Mouse (Mus musculus) heart, adult 8-10 months (tissue): Measurements from ENCODE around the gene Tns2. TPM values are rescaled to one million over a fixed set of nuclear protein-coding genes. Genes with fewer than 3 reads are reported as not detected.
"Not testable (repeated sequence)": the region's sequence is repeated elsewhere in the genome, so short reads cannot be mapped to it uniquely, and the experiment has no call there.

Experiments
- DNase-seq: peaks from one replicate; pipeline ENCODE4 v3.0.0; 2022; ENCODE audit warnings: low spot score
- total RNA-seq, 4 experiments: library from RNA; stranded (reverse); gene quantifications; 2 replicates each; pipeline ENCODE4 v1.2.4; 2022

Gene Tns2
- total RNA-seq, 4 experiments from 2014 or later, result 123 to 146 (median 133) TPM

DNA sequence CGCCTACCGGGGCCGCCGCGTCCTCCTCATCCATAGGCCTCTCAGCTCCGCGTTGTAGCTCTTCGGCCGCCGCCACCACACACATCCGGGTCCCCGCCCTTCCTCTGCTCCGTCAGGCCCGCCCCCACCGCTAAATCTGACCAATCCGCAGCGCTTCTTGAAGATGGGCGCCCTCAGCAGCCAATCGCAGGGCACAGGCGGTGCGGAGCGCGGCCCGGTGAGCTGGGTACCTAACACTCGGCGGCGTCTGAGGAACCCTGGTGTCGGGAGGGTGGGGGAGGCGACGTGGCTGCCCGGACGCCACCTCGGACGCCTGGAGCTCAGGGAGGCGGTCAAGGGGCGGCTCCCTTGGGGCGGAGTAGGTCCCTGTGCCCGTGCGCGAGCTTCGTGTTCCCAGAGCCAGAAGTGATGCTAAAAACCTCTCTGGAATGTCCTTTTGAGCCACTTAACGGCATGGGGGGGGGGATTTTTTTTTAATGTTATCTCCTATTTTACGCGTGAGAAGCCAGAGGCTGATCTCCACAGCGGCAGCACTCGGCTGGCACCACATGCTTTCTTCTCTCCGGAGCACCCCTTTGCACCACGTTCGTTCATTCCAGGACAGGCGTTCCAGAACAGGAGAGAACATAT is 36.0 kb downstream of the Tns2 start, which contains the start of gene Spryd3:
Spryd3 (minus strand) TSS at position 106 of the 630 bp plus-strand sequence.
- peak; percentile 98 for DNase-seq

DNA sequence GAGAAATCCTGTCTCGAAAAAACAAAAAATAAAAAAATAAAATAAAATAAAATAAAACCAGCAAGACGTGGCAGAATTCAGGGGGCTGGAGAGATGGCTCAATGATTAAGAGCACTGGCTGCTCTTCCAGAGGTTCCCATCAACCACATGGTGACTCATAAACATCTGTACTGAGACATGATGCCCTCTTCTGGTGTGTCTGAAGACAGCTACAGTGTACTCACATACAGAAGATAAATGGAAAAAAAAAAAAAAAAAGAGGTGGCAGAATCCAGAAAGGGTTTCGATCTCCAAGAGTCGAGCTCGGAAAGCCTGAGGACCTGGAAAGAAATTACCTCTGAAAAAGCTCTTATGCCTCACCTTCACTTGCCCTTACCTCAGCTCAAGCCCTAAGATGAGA is 40.9 kb downstream of the Tns2 start:
- no peak for DNase-seq

DNA sequence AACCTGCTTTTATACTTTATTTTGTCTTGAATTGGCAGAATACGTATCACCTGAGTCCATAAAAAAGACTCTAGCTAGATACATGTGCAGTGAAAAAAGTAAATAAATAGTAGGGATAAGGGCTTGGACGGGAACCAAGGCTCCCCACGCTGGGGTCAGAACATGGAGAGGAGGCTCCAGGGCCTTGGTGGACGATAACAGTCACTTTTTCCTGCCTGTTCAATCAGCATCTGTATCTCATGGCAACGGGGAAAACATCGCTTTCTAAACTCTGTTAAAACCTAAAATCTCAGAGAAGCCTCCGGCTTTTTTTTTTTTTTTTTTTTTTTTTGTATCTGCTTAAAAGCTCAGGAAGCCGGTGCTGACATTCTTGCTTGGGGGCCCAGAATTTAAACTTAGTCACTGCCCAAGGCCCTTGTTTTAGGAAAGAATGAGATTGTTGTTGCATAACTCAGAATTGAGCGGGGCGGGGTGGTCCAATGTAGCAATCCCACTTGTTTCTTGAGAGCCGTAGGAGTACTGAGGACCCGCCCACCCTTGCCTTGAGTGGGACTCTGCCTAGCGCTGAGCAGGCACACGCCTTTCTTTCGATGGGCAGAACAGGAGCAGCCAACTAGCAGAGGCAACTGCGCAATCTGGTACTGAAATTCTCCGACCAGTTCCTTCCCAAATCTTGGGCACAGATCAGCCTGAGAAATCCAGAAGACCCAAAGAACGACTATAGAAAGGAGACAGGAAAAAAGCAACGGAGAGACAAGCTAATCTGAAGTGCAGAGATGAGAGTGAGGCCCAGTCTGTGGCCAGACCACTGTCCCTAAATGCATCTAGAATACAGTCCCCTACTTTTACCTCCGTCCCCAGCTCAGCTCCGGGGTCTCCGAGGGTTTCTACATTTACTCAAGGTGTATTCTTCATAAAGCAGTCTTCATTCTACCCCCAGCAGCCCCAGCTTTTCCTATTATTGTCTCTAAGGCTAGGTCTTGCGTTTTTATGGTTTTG is 43.0 kb downstream of the Tns2 start:
- DNase-seq, result no peak

DNA sequence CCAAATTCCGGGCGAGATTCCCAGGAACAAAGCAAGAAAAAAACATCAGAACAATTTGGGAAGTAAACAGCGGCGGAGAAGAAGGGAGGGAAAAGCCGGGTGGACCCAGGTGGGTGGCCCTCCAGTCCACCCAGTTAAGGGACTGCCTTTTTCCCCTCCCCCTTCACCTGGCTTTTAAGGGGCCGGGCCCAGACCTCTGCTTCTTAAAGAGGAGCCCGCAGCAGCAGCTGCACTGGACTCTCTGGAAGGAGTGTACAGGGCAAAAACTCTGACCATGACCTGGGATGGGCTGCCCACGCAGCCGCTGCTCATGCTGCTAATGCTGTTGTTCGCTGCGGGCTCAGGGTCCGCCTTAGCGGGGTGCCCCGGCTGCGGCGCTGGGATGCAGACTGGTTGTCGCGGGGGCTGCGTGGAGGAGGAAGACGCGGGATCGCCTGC is 44.1 kb downstream of the Tns2 start, which contains the start of gene Igfbp6:
Igfbp6 (plus strand) TSS at position 89 of the 438 bp plus-strand sequence.
- no peak for DNase-seq

DNA sequence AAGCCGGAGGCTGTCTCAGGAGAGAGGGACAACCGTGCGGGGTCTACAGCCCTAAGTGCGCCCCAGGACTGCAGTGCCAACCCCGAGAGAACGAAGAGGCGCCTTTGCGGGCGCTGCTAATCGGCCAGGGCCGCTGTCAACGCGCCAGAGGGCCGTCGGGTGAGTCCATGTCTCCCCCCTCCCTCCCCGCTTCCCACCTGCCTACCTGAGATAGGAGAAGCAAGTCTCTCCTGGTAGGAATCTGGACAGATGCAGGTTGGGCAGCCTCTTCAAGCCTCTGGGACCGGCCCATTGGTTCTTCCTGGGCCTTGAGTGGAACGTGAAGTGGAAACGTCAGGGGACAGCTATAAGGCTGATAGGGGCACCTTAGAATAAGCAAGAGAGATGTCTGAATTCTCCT is 44.5 kb downstream of the Tns2 start:
- no peak for DNase-seq

DNA sequence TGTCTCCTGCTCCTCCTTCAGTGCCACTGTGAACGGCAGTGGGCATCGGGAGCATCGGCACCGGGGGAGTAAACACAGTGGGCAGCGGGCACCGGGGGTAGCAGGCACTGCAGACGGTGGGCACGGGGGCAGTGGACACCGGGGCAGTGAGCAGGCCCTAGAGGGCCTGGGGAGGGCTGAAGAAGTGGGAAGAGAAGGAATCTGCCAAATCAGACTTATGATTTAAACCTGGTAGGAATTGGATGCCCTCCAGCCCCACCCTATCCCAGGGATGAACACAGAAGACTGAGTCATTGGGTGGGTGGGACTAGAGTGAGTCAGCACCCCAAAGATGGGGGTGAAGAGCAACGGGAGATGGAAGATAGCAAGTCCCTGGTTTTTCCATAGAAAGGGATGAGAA is 45.1 kb downstream of the Tns2 start:
- no peak for DNase-seq

DNA sequence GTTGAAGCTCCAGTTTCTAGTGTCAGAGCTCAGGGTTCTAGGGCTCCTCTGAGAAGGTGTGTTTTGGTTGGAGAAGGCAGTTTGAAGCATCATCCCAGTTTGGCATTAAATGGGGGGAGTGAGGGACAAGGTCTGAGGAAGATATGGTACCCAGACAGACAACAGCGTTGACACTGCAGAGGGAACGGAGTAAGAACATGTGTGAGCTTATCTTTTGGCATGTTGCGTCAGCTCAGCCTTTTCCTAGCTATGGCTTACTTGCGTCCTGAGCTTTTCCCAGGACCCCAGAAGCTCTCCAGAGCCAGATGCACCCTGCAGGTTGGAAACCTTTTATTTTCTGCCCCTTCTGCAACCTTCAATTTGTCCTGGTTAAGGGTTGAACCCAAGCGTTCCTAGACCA is 45.9 kb downstream of the Tns2 start:
- no peak for DNase-seq

DNA sequence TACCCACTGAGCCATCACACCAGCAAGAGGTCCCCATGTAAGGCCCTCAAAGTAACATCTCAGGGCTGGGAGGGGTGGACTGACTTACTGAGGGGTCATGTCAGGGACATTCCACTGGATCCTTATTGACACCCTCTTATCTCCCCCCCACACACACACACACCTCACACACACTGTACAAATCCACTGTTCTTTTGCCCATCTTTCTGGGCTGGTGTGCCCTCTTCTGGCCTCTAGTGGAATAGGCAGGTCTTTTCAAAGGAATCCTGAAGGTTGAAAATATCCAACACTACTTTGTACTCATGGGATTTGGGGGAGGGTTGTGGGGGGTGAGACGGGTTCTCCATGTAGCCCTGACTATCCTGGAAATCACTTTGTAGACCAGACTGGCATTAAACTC is 46.7 kb downstream of the Tns2 start:
- no peak for DNase-seq

DNA sequence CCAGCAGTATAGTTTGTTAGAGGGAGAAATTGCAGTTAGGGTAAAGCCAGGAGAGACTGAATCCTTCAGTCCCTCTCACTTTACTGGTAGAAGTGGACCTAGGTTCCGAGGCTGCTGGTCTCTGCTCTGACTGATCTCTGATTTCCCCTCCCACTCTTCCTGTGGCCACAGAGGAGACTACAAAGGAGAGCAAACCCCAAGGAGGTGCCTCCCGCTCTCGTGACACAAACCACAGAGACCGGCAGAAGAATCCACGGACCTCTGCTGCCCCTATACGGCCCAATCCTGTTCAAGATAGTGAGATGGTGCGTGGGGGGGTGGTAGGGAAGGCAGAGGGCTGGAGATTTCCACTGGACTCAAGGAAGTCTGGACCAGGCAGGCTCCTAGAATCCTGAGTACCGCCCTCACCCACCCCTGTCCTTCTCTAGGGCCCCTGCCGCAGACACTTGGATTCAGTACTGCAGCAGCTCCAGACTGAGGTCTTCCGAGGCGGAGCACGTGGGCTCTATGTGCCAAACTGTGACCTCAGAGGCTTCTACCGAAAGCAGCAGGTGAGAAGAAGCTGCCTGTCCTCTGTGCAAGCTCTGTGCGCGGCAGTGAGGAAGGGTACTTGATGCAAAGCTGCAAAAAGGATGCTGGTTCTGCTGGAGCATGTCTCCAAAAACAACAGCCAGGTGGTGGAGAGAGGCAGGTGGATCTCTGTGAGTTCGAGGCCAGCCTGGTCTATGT is 47.6 kb downstream of the Tns2 start:
- DNase-seq, result no peak

DNA sequence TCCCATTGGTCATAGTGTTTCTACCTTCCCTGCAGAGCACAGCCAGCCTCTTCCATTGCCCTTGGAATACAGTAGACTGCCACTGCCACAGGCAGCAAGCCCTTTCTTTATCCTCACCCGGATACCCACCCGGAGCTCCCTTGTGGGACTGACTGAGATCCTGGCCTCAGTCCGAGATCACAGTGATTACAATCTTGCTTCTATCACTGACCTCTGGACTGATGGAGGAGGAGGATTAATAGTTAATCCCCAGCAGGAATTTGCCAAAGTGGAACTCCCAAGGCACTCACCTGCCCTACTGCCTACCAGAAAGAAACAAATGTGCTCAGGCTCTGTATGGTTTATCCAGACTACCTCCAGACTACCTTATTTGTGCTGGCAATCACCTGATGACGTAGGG is 49.3 kb downstream of the Tns2 start:
- no peak for DNase-seq

DNA sequence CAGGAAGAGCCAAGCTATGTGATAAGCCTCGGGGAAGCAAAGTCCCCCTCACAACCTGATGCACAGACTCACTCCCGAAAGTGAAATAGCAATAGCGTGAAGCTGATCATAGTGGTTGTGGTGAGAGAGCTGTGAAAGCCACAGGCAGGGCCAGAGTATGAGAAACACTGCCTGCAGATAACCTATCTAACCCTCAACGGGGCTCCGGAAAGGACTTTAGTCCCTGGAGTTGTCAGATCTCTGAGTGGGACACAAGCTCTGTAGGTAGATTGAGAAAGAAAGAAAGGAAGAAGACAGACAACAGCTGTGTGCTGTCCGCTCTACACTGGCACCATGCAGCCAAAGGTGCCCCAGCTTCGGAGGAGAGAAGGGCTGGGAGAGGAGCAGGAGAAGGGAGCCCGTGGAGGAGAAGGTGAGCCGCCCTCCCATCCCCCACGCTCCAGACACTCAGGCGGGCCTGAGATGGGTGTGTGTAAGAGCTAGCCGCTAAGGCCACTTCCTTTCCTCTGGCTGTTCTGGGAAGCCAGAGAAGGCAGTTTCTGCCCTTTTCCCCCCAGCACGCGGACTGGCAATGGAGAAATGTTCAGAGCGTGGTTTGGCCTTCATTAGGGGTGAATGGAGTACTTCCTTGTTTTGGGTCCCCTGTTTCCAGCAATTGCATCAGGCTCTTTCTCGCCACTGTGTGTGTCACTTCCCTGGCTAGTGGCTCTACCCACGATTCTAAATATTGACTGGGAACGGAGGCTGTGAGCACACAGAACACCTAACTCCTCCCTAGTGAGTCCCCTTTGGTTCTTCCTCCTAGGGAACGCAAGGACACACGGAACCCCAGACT is 50.3 kb downstream of the Tns2 start, which contains the start of gene Soat2:
Soat2 (plus strand) TSS at position 226 of the 835 bp plus-strand sequence.
- no peak for DNase-seq

DNA sequence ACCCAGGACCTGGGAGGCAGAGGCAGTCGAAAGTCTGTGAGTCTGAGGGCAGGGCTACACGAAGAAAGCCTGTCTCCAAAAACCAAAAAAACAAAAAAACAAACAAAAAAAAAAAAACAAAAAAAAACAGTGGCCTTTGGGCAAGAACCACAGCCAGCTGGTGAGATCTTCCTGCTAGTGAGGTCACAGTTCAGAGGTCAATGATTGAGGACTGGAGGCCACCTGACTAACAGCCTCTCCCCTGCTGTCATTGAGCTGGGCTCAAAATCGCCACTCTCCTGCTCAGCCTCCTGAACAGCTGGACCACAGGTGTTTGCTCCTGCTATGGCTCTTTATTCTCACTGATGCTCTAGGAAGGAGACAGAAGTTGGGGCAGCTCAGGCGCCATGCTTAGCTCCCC is 52.4 kb downstream of the Tns2 start:
- DNase-seq, result no peak

DNA sequence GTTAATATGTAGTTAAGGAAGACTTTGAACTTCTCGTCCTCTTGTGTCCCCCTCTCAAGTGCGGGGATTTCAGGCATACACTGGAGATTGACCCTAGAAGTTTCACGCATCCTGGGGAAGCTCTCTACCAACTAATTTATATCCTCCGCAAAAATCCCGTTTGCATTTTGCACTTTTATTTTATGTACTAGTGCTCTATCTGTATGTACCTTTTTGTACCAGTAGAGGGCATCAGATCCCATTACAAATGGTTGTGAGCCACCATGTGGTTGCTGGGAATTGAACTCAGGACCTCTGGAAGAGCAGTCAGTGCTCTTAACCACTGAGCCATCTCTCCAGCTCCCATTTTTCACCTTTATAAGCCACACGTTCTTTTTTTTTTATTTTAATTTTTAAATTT is 54.8 kb downstream of the Tns2 start:
- DNase-seq, result not testable (repeated sequence)

DNA sequence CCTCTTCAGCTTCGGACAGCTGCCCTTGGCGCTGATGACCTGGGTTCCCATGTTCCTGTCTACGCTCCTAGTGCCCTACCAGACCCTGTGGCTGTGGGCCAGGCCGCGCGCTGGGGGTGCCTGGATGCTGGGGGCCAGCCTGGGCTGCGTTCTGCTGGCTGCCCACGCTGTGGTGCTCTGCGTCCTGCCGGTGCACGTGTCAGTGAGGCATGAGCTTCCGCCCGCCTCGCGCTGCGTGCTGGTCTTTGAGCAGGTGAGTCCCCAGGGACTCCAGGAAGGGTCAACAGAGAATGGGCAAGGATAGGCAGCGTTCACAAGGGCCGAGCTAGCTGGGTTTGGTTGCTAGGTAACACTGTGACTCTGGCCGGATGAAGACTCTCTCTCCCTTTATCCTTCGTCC is 56.6 kb downstream of the Tns2 start:
- DNase-seq, result no peak

DNA sequence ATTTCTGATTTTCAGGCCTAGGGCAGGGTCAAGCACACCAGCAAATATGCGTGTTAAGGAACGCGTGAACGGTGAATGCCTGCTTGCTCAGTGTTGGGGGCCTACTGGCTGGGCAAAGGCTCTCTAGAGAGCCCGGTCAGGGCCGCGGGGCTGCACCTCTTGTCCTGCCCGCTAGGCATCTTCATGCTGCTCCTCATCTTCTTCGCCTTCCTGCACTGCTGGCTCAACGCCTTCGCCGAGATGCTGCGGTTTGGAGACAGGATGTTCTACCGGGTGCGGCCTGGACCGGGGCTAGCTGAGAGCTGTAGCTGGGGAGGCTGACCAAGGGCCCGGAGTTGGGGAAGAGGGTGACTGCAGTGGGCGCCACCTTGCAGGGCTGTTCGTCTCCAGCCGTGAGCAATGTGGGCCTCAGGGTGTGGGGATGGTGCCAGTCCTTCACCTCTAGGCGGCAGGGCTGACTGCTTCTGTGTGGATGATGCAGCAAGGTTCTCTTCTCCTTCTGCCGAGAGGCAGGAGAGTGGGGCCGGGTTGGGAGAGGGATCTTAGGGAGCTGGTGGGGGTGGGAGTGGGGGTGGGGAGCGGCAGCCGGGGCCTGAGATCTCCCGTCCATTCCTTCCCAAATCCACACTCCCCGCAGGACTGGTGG is 60.3 kb downstream of the Tns2 start:
- DNase-seq, result no peak

DNA sequence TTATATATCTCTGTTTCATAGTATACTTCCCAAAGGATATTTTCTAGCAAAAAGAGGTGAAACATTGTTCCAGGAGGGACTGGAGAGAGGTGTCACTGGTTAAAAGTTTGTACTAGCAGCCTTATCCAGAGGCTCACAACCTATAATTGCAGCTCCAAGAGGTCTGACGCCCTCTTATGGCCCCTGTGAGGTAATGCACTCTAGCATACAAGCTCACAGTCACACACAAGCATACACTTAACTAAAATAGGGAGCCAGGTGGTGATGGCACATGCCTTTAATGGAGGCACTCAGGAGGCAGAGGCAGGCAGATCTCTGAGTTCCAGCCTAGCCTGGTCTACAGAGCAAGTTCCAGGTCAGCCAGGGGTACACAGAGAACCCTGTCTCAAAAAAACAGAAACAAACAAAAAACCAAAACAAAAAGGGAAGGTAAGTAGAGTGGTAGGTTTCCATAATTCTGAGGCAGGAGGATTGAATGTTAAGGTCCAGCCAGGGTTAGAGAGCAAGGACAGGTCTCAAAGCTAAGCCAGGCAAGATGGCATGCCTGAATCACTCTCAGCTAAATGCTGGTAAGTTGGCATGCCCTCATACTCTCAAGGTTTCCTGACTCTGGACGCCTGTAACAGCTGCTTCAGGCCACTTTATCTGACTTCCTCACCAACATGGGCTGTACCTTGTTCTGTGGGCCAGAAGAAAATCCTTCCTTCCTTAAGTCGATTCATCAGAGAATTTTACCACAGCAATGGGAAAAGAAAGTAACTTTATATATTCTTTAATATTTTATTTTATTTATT is 63.9 kb downstream of the Tns2 start:
- DNase-seq, result no peak

DNA sequence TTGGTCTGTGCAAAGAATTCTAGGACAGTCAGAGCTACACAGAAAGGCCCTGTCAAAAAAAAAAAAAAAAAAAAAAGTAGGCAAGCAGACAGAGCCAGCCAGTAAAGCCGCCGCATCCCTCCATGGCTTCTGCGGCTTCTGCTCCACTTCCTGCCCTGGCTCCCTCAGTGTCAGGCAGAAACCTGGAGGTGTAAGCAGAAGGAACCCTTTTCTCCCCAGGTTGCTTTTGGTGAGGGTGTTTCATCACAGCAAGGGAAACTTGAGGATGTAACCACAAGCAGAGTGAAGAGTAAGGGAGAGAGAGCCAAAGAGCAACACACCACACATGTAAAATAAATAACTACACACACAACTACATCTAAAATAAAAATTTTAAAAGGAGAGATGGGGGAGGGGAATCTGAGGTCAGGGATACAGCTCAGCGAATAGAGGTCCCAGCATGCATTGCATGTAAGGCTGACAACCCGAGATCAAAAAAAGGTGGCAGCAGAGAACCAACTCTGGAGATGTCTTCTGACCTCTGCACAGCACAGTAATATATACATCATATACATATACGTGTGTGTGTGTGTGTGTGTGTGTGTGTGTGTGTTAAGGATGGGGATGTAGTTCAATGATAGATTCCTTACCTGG is 65.4 kb downstream of the Tns2 start:
- no peak for DNase-seq
